Mouse (Mus musculus) lung, postnatal 4 days (tissue): Measurements from ENCODE around the gene Prkd1.

Experiments
- DNase-seq, 2 experiments: peaks; one replicate each; pipeline ENCODE4 v3.0.0; 2021

Gene Prkd1

GRCm38 (mm10) chr12:50554214-50554613 lies 94.7 kb downstream of the Prkd1 start:
- no peak for DNase-seq

- DNase-seq: no peak
Measured at GRCm38 (mm10) chr12:50549860-50550555, 98.9 kb downstream of the Prkd1 start.

- no peak for DNase-seq
Measured at GRCm38 (mm10) chr12:50546394-50546793, 102.5 kb downstream of the Prkd1 start.

- DNase-seq: peak in 1 of 2 experiments; percentile 23
Measured at GRCm38 (mm10) chr12:50545610-50545919, 103.3 kb downstream of the Prkd1 start.

GRCm38 (mm10) chr12:50544855-50545609 lies 103.9 kb downstream of the Prkd1 start:
- peak; percentile 31 to 32 for DNase-seq

GRCm38 (mm10) chr12:50540793-50541192 lies 108.1 kb downstream of the Prkd1 start:
- DNase-seq: no peak

- DNase-seq: no peak
Measured at GRCm38 (mm10) chr12:50538296-50538965, 110.5 kb downstream of the Prkd1 start.

GRCm38 (mm10) chr12:50537761-50538160 lies 111.1 kb downstream of the Prkd1 start:
- no peak for DNase-seq

GRCm38 (mm10) chr12:50537006-50537405 lies 111.9 kb downstream of the Prkd1 start:
- DNase-seq: no peak

GRCm38 (mm10) chr12:50528633-50529032 lies 120.3 kb downstream of the Prkd1 start:
- no peak for DNase-seq

GRCm38 (mm10) chr12:50524061-50524460 lies 124.8 kb downstream of the Prkd1 start:
- DNase-seq: no peak

- no peak for DNase-seq
Measured at GRCm38 (mm10) chr12:50514526-50514925, 134.4 kb downstream of the Prkd1 start.

GRCm38 (mm10) chr12:50511486-50512225 lies 137.2 kb downstream of the Prkd1 start:
- peak in 1 of 2 experiments; percentile 19 for DNase-seq

GRCm38 (mm10) chr12:50508762-50509161 lies 140.1 kb downstream of the Prkd1 start:
- no peak for DNase-seq

- DNase-seq: no peak
Measured at GRCm38 (mm10) chr12:50499796-50500504, 148.9 kb downstream of the Prkd1 start.

- no peak for DNase-seq
Measured at GRCm38 (mm10) chr12:50496006-50496405, 152.9 kb downstream of the Prkd1 start.

- DNase-seq: no peak
Measured at GRCm38 (mm10) chr12:50479784-50480183, 169.1 kb downstream of the Prkd1 start.

- no peak for DNase-seq
Measured at GRCm38 (mm10) chr12:50457151-50457550, 191.7 kb downstream of the Prkd1 start.

GRCm38 (mm10) chr12:50451761-50452160 lies 197.1 kb downstream of the Prkd1 start:
- no peak for DNase-seq

- no peak for DNase-seq
Measured at GRCm38 (mm10) chr12:50436660-50437059, 212.2 kb downstream of the Prkd1 start.

- no peak for DNase-seq
Measured at GRCm38 (mm10) chr12:50430129-50430703, 218.7 kb downstream of the Prkd1 start.

GRCm38 (mm10) chr12:50352404-50352803 lies 296.5 kb downstream of the Prkd1 start:
- peak; percentile 6 to 55 for DNase-seq
